Mouse (Mus musculus): ENCODE measurements at regions not wholly inside any gene's neighbourhood (a gene's known extent, or its start where the extent isn't known, plus 50 kb on each side); places are given as distances from the start of the nearest gene placed in this dataset.
A peak's percentile ranks its signal among the peaks of the same experiment; 100 is the strongest.
"Not testable (repeated sequence)": the region's sequence is repeated elsewhere in the genome, so short reads cannot be mapped to it uniquely, and the experiment has no call there.

DNA sequence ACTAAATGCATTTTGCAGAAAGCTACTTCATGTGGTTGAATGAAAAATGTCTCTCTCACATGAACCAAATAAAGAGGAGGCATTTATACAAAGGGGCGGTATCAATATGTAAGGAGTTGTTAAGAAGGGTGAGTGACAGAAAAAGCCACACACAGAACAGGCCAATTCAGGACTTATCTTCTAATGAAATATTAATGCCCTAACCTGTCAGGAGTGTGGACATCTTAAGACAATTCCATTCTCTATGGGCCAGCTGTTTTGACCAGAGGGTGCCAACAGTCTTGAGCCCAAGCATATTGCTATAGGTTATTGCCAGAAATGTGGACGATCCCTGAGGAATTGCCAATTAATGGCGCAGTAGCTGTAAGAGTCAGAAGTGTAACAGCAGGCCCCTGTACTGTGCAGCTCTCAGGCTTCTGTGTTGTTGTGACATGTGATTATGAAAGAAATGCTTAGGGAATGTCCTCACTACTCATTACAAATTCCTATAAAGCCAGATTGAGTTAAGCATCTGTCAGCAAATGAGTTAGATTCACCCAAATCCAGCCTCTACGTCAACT is 393.8 kb downstream of the Ice1 start:
- DNase-seq (ENCODE audit: low spot score), result no peak
- 92% methylated on average over 4 of the region's 4 CpGs for WGBS
- no peaks in the 10 kb centered on the region for H3K4me1 ChIP-seq

DNA sequence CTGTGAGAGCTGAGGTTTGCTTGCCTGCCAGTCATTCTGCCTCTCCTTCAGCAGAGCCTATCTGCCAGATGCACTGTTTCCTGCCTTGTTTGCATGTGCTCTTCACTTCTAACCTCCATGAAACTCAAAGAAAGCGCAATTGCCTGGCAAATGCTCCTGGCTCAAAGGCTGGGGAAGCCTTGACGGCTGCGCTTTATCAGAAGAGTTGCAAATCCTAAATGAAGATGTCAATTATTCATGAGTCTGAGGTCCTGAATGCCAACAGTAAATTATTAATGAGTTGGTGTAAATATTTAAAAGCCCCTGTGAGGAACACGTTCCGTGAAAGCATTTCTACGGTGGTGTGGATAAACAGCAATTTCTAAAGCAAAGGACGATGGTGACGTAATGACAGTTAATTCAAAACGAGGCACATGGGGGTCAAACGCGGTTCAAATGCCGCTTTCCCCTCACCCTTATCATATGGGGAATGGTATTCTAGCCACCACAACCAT is 377.4 kb downstream of the Ice1 start:
- Histone ChIP-seq H3K27ac (no peak overlapping the region), H3K4me1 (peaks cover 4% of the 10 kb centered on the region; the same call in 1 of the 2 replicates), H3K36me3 (no peaks in the 10 kb centered on the region), H3K4me3 (no peak overlapping the region), H3K27me3 (ENCODE audit: low read depth, poor library complexity, severe bottlenecking) (no peaks in the 10 kb centered on the region), H3K9me3 (replicated peaks) (no peaks in the 10 kb centered on the region)
- WGBS, result 70% methylated on average over 12 of the region's 12 CpGs
- no peak for DNase-seq (ENCODE audit: low spot score)

More for the DNA sequence above, 393.8 kb downstream of the Ice1 start:
- H3K27me3 ChIP-seq (ENCODE audit: low read depth, poor library complexity, severe bottlenecking), result no peaks in the 10 kb centered on the region
- H3K9me3 ChIP-seq (replicated peaks), result no peaks in the 10 kb centered on the region
- H3K36me3 ChIP-seq, result no peaks in the 10 kb centered on the region
- H3K27ac ChIP-seq, result no peak overlapping the region
- H3K4me3 ChIP-seq, result no peak overlapping the region

DNA sequence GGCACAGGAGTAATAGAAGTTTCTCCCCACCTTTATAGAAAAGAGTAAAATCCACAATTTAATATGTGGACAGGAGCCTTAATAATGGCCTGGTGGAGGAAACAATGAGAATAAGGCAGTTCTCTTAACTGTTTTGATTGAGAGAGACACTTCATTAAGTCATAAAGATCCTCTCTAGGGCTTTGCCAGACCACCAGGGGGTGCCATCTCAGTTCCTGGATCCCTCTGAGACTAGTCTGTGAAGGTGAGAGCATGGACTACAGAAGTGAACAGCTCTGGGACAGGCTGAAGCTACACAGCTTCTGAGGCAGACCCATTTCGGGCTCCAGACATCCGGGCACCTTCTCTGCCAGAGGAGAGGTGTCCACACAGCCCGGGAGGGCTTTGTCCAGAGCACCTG is 373.8 kb downstream of the Ice1 start:
- 89% methylated on average over 3 of the region's 3 CpGs for WGBS
- peaks cover 4% of the 10 kb centered on the region; the same call in 1 of the 2 replicates for H3K4me1 ChIP-seq

DNA sequence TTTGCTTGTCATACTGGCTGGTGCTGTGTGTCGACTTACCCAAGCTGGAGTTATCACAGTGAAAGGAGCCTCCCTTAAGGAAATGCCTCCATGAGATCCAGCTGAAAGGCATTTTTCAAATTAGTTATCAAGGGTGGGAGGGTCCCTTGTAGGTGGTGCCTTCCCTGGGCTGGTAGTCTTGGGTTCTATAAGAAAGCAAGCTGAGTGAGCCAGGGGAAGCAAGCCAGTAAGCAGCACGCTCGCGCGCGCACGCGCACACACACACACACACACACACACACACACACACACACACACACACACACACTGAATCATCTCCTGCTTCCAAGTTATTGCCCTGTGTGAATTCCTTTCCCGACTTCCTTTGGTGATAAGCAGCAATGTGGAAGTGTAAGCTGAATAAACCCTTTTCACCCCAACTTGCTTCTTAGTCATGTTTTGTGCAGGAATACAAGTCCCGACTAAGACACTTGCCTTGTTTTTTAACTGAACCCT is 360.5 kb downstream of the Ice1 start:
- not testable (repeated sequence) for H3K27me3 ChIP-seq (ENCODE audit: low read depth, poor library complexity, severe bottlenecking); H3K9me3 ChIP-seq (replicated peaks); H3K27ac ChIP-seq; DNase-seq (ENCODE audit: low spot score); H3K36me3 ChIP-seq; H3K4me3 ChIP-seq
- H3K4me1 ChIP-seq, result peaks cover 16% of the 10 kb centered on the region
- WGBS, result 84% methylated on average over 10 of the region's 10 CpGs

More for the DNA sequence above, 373.8 kb downstream of the Ice1 start:
- no peaks in the 10 kb centered on the region for H3K9me3 ChIP-seq (replicated peaks)
- no peaks in the 10 kb centered on the region for H3K27me3 ChIP-seq (ENCODE audit: low read depth, poor library complexity, severe bottlenecking)
- H3K4me3 ChIP-seq, result no peak overlapping the region
- no peak for DNase-seq (ENCODE audit: low spot score)
- H3K27ac ChIP-seq, result no peak overlapping the region
- no peaks in the 10 kb centered on the region for H3K36me3 ChIP-seq

DNA sequence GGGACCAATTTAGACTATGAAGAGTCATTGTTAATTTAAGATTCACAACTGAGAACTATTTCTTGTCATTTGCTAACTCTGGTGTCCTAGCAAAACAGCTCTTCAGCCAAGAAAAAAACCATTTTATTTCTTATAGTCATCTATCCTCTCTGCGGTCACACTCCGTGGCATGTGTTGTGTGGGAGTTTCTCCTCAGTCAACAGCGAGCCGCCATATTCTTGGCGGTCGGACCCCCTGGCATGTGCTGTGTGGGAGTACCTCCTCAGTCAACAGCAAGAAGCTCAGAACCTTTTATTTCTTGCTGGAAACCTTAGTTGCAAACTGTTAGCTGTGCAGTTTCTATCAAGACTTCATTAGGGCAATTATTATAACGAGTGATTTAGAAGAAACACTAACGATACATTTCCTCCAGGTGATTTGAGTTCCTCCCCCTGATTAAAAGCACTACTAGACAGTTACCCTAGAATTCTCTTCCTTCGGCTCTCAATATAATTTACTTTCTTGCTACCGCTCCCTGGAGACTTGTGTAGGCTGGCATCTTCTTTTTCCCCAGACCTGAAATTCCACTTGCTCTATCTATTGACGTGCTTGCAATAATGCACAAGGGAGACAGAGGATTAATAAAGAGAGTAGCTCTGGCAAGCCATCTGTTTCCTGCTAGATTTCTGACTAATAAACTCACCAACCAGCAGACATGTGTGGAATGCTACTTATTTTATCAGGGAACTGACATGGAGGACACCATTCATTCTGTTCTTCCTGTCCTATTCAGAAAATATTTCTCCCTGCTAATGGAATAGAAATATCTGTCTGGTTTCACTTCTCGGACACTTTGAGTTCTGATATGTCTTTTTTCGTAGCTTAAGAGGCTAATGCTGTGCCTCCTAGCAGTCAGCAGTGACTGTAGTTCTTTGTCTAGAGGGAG is 359.5 kb downstream of the Ice1 start:
- 74% methylated on average over 13 of the region's 13 CpGs for WGBS
- Histone ChIP-seq H3K4me3 (no peak overlapping the region), H3K4me1 (peaks cover 23% of the 10 kb centered on the region), H3K27me3 (ENCODE audit: low read depth, poor library complexity, severe bottlenecking) (no peaks in the 10 kb centered on the region), H3K9me3 (replicated peaks) (no peaks in the 10 kb centered on the region), H3K27ac (0 out of 2 replicates have a peak overlapping the region, but pooled peaks have one; percentile 0), H3K36me3 (no peaks in the 10 kb centered on the region)
- no peak for DNase-seq (ENCODE audit: low spot score)

DNA sequence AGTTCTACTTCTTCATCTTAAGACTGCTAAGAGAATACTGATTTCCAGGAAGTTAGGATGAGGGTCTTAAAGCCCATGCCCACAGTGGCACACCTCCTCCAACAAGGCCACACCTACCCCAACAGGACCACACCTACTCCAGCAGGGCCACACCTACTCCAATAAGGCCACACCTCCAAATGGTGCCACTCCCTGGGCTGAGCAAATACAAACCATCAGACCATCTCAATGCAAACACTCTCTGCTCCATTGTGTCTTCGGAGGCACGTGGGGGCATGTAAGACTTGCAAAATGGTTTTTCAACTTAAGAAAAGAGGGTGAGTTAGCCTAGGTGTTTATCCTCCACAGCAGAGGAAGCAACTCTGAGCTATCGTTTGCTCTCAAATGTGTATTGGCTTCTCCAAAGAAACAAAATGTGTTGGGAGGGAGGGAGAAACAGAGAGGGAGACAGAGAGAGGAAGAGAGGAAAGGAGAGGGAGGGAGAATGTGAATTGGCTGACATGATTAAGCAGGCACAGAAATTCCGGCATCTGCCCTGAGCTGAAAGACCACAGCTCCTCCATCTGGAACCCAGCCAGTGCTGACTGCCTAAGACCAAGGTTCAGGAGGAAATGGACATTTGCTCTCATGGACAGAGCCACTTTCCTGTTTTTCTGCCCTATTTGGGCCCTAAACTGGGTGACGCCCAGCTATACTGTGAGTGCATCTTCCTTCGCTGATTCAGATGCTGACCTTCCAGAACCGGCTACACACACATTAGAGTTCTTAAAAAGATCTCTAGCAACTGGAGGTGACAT is 356.2 kb downstream of the Ice1 start:
- peaks cover 34% of the 10 kb centered on the region for H3K4me1 ChIP-seq
- no peak for DNase-seq (ENCODE audit: low spot score)
- no peaks in the 10 kb centered on the region for H3K9me3 ChIP-seq (replicated peaks)
- H3K27ac ChIP-seq, result no peak overlapping the region
- H3K4me3 ChIP-seq, result no peak overlapping the region
- no peaks in the 10 kb centered on the region for H3K27me3 ChIP-seq (ENCODE audit: low read depth, poor library complexity, severe bottlenecking)
- WGBS, result 84% methylated on average over 7 of the region's 7 CpGs
- no peaks in the 10 kb centered on the region for H3K36me3 ChIP-seq

DNA sequence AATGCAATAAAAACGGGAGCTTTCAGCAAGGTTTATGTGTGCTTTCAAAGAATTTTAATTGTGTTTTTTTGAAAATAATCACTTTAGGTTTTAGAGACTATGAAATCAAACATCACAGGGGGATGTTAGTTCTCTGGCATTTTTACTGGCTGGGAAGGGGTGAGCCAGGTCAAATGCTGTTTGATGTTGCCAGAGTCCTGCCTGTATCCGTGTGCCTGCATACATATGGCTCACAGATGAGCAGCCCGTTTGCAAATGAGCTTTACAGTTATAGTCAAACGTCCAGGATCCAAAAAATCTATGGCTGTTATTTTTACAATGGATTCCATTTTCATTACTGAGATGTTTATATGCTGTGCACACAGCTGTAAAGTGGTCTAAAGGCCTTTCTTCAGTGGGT is 354.7 kb downstream of the Ice1 start:
- H3K9me3 ChIP-seq (replicated peaks), result no peaks in the 10 kb centered on the region
- peak; percentile 49 for DNase-seq (ENCODE audit: low spot score)
- H3K27ac ChIP-seq, result peak overlapping the region; percentile 76
- H3K27me3 ChIP-seq (ENCODE audit: low read depth, poor library complexity, severe bottlenecking), result no peaks in the 10 kb centered on the region
- H3K4me1 ChIP-seq, result peaks cover 33% of the 10 kb centered on the region
- H3K36me3 ChIP-seq, result no peaks in the 10 kb centered on the region
- H3K4me3 ChIP-seq, result no peak overlapping the region
- WGBS, result 14% methylated on average over 4 of the region's 4 CpGs

DNA sequence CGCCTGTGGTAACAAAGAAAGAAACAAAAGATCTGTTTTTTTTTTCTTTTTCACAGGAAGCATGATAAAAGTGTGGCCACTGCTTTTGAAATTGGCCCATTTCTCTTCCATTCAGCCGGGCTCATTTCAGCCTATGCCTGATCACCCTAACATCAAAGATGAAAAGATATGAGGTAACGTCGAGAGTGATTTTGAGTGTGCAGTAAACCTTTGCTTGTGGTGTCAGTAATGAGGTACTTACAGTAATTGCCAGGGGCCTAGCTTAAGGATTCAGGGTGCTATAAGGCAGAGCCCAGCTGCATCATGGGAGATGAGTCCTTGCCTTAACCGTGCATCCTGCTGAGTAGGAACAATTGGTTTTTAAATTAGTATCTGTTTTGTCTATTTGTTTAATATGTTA is 354.2 kb downstream of the Ice1 start:
- H3K4me3 ChIP-seq, result no peak overlapping the region
- no peaks in the 10 kb centered on the region for H3K9me3 ChIP-seq (replicated peaks)
- WGBS, result 9% methylated on average over 5 of the region's 5 CpGs
- H3K36me3 ChIP-seq, result no peaks in the 10 kb centered on the region
- peak overlapping the region; percentile 76 for H3K27ac ChIP-seq
- H3K27me3 ChIP-seq (ENCODE audit: low read depth, poor library complexity, severe bottlenecking), result no peaks in the 10 kb centered on the region
- no peak for DNase-seq (ENCODE audit: low spot score)
- peaks cover 28% of the 10 kb centered on the region for H3K4me1 ChIP-seq

DNA sequence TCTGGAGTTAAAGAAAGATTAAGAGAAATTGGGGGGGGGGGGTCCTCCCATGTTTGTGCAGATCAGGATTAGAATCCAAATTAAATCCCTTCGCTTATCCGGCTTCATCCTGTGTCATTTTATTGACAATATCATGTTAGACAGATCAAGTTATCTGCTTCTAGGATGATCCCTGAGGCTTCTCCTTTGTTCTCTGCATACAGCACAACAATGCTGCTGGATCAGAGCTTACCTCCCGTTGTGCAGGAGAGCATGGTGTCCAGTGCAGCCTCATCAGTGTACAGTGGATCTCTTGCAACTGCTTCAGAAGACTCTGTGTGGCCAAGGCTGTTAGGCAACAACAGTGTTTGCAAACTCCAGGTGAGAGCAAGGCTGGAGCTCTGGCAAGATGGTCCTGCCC is 344.7 kb downstream of the Ice1 start:
- DNase-seq (ENCODE audit: low spot score), result no peak
- no peaks in the 10 kb centered on the region for H3K9me3 ChIP-seq (replicated peaks)
- H3K27ac ChIP-seq, result no peak overlapping the region
- WGBS, result 94% methylated on average over 3 of the region's 3 CpGs
- H3K27me3 ChIP-seq (ENCODE audit: low read depth, poor library complexity, severe bottlenecking), result no peaks in the 10 kb centered on the region
- no peaks in the 10 kb centered on the region for H3K36me3 ChIP-seq
- no peak overlapping the region for H3K4me3 ChIP-seq
- H3K4me1 ChIP-seq, result no peaks in the 10 kb centered on the region

DNA sequence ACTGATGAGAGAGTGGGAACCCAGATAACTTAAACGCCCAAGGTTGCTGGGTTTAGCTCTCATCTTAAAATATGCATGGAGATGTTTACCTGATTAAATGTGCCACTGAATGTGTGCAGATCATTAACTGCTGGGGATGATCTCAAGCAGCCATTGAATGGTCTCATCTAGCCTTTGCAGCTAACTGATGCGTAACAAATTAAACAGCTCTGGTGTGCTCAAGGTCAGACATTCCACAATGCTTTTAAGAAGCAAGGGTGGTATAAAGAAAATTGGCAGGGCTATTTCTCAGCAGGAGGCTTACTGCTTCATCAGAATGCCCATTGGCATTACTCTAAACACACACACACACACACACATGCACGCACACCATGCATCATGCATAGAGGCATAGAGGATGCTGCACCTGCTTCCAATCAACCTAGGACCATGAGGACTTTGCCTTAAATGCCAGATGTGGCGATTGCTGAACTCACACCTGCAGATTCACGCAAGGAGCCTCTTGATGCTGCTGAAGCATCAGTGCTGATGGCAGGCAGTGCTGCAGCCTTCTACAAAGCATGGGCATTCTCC is 333.4 kb downstream of the Ice1 start:
- no peak overlapping the region for H3K27ac ChIP-seq
- peak; percentile 34 for DNase-seq (ENCODE audit: low spot score)
- WGBS, result 78% methylated on average over 5 of the region's 5 CpGs
- H3K4me3 ChIP-seq, result no peak overlapping the region
- peaks cover 5% of the 10 kb centered on the region for H3K4me1 ChIP-seq
- H3K36me3 ChIP-seq, result no peaks in the 10 kb centered on the region
- no peaks in the 10 kb centered on the region for H3K9me3 ChIP-seq (replicated peaks)
- no peaks in the 10 kb centered on the region for H3K27me3 ChIP-seq (ENCODE audit: low read depth, poor library complexity, severe bottlenecking)

DNA sequence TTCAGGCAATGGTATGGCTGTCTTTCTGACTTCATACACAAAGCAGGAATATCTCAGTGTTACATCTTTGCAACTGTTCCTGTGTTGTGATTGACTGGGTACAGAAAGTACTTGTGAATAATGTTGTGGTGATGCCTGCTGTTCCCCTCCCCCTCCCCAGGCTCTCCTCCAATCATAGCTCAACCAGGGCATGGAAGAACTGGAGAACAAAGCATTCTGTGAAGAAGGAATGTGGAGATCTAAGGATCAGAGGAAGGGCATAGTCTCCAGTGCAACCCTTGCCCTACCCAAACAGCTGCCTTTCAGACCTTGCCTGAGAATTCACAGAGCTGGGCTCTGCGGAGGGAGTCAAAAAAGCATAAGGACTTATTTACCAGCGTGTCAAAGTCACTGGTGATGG is 326.9 kb downstream of the Ice1 start:
- 0 out of 2 replicates have a peak, but pooled peaks cover 5% of the 10 kb centered on the region for H3K4me1 ChIP-seq
- 60% methylated on average over 2 of the region's 2 CpGs for WGBS
- H3K4me3 ChIP-seq, result no peak overlapping the region
- no peak for DNase-seq (ENCODE audit: low spot score)
- H3K36me3 ChIP-seq, result no peaks in the 10 kb centered on the region
- no peaks in the 10 kb centered on the region for H3K27me3 ChIP-seq (ENCODE audit: low read depth, poor library complexity, severe bottlenecking)
- no peak overlapping the region for H3K27ac ChIP-seq
- no peaks in the 10 kb centered on the region for H3K9me3 ChIP-seq (replicated peaks)

DNA sequence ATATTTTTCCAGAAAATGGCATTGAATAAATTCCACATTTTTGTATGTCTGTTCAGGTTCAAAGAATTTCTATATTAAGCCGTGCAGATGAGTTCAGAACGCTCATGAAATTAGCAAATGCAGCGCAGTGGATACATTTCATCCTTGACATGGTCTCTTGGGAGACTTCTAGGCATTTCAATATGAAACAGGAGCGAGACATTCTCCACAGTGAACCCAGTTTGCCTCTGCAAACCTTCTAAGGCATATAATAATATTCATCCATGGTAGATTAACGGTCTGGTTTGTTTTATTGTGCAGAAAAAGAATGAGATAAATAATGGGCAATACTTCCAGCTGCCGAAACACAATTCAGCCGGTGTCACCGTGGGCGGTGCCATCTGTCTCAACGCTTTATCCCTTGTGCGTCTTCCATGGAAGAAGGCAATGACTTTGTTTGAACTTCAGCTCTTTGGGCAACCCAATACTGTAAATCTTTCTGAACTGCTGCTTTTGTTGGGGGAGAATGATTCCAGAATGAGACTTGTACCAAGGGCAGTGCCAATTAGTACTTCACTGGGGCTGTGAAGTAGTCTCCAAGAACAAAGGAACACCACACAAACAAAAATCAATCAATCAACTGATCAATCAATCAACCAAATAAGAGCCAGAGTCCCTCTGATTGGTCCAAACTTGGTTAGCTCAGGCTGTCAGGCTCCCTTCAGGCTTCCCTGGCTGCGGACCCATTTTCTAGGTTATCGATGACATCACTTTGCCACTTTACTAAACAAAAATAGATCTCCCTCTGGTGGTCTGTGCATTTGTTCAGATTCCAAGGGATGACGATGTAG is 326.0 kb downstream of the Ice1 start:
- 92% methylated on average over 14 of the region's 14 CpGs for WGBS
- Histone ChIP-seq H3K27me3 (ENCODE audit: low read depth, poor library complexity, severe bottlenecking) (no peaks in the 10 kb centered on the region), H3K36me3 (no peaks in the 10 kb centered on the region), H3K4me1 (0 out of 2 replicates have a peak, but pooled peaks cover 5% of the 10 kb centered on the region), H3K4me3 (no peak overlapping the region), H3K27ac (no peak overlapping the region), H3K9me3 (replicated peaks) (no peaks in the 10 kb centered on the region)
- no peak for DNase-seq (ENCODE audit: low spot score)

Data from limb, embryonic 10.5 days (tissue).